Mouse (Mus musculus) MEL (cell line): Measurements from ENCODE around the gene Med4. TPM values are rescaled to one million over a fixed set of nuclear protein-coding genes. Genes with fewer than 3 reads are reported as not detected.

Source experiments
- DNase-seq: peaks from one replicate; pipeline ENCODE4 v3.0.0; 2011; ENCODE audit warnings: low read depth, low spot score
- H3K27ac ChIP-seq: 2 replicates; pipeline ENCODE4 v1.5.1; 2012; ENCODE audit warnings: low read depth, mild to moderate bottlenecking, control low read depth, low read length, moderate library complexity; ENCODE audit not compliant: control insufficient read depth
- H3K27me3 ChIP-seq, 2 experiments: fragments of 150-350 bp in 1 of 2; sonication (generic) in 1 of 2; 2 replicates each; pipeline ENCODE4 v1.6.1; 2012; ENCODE audit warnings: low read length in 2 of 2, mild to moderate bottlenecking in 2 of 2, improper control_type of control experiment in 1 of 2, moderate library complexity in 1 of 2; ENCODE audit not compliant: insufficient read depth in 2 of 2, control insufficient read depth in 1 of 2
- H3K36me3 ChIP-seq, 2 experiments: 2 replicates each; pipeline ENCODE4 v1.6.1; 2012 to 2014; ENCODE audit warnings: low read length in 2 of 2, improper control_type of control experiment in 1 of 2, inconsistent platforms in 1 of 2, mild to moderate bottlenecking in 1 of 2; ENCODE audit not compliant: insufficient read depth in 2 of 2, control insufficient read depth in 1 of 2
- H3K4me1 ChIP-seq, 2 experiments: fragments of 150-350 bp in 1 of 2; sonication (generic) in 1 of 2; 2 replicates each; pipeline ENCODE4 v1.6.1; 2012; ENCODE audit warnings: low read length in 2 of 2, improper control_type of control experiment in 1 of 2, mild to moderate bottlenecking in 1 of 2; ENCODE audit not compliant: insufficient read depth in 2 of 2, control insufficient read depth in 1 of 2
- H3K4me3 ChIP-seq, 2 experiments: fragments of 150-350 bp in 1 of 2; sonication (generic) in 1 of 2; 2 replicates each; pipeline ENCODE4 v1.5.1; 2012; ENCODE audit warnings: low read depth in 2 of 2, low read length in 2 of 2, mild to moderate bottlenecking in 2 of 2, moderate library complexity in 2 of 2, control low read depth in 1 of 2, improper control_type of control experiment in 1 of 2; ENCODE audit not compliant: control insufficient read depth in 1 of 2, insufficient read depth in 1 of 2
- H3K79me2 ChIP-seq: 2 replicates; pipeline ENCODE4 v1.6.1; 2012; ENCODE audit warnings: mild to moderate bottlenecking, low read length, moderate library complexity; ENCODE audit not compliant: control insufficient read depth, poor library complexity, insufficient read depth
- H3K9ac ChIP-seq: 2 replicates; pipeline ENCODE4 v1.6.1; 2012; ENCODE audit warnings: low read depth, mild to moderate bottlenecking, control low read depth, low read length, moderate library complexity; ENCODE audit not compliant: control insufficient read depth, poor library complexity, severe bottlenecking
- H3K9me3 ChIP-seq: fragments of 150-350 bp; sonication (generic); replicated peaks from 2 replicates; pipeline ENCODE4 v1.6.1; 2012; ENCODE audit warnings: mild to moderate bottlenecking, low read length, improper control_type of control experiment, moderate library complexity; ENCODE audit not compliant: insufficient read depth
- BHLHE40 ChIP-seq: IDR thresholded peaks from 2 replicates; pipeline ENCODE4 v1.6.1; 2012; ENCODE audit warnings: low read depth, mild to moderate bottlenecking, inconsistent platforms, low read length, improper control_type of control experiment, borderline replicate concordance
- ELF1 ChIP-seq: IDR thresholded peaks from 2 replicates; pipeline ENCODE4 v1.6.1; 2014; ENCODE audit warnings: low read depth, mild to moderate bottlenecking, inconsistent platforms, low read length, improper control_type of control experiment, moderate library complexity
- ETS1 ChIP-seq: IDR thresholded peaks from 2 replicates; pipeline ENCODE4 v1.6.1; 2012; ENCODE audit warnings: low read depth, mild to moderate bottlenecking, inconsistent platforms, low read length, improper control_type of control experiment, moderate library complexity
- GABPA ChIP-seq: IDR thresholded peaks from 2 replicates; pipeline ENCODE4 v1.6.1; 2012; ENCODE audit warnings: low read depth, mild to moderate bottlenecking, inconsistent platforms, low read length, improper control_type of control experiment, moderate library complexity
- GATA1 ChIP-seq: IDR thresholded peaks from 2 replicates; pipeline ENCODE4 v1.6.1; 2011; ENCODE audit warnings: low read depth, low read length, improper control_type of control experiment
- JUND ChIP-seq: IDR thresholded peaks from 2 replicates; pipeline ENCODE4 v1.6.1; 2011; ENCODE audit warnings: low read depth, mild to moderate bottlenecking, improper control_type of control experiment, low read length
- MAX ChIP-seq: IDR thresholded peaks from 2 replicates; pipeline ENCODE4 v1.6.1; 2011; ENCODE audit warnings: low read length, improper control_type of control experiment
- MAZ ChIP-seq: IDR thresholded peaks from 2 replicates; pipeline ENCODE4 v1.6.1; 2012; ENCODE audit warnings: low read depth, mild to moderate bottlenecking, inconsistent platforms, low read length, improper control_type of control experiment
- MEF2A ChIP-seq: IDR thresholded peaks from 2 replicates; pipeline ENCODE4 v1.6.1; 2014; ENCODE audit warnings: low read depth, mild to moderate bottlenecking, inconsistent platforms, low read length, improper control_type of control experiment; ENCODE audit not compliant: poor library complexity, insufficient replicate concordance, severe bottlenecking; ENCODE audit errors: extremely low read depth
- MXI1 ChIP-seq: IDR thresholded peaks from 2 replicates; pipeline ENCODE4 v1.6.1; 2011; ENCODE audit warnings: mild to moderate bottlenecking, low read depth, low read length, improper control_type of control experiment
- NELFE ChIP-seq: IDR thresholded peaks from 2 replicates; pipeline ENCODE4 v1.6.1; 2011; ENCODE audit warnings: low read depth, low read length, improper control_type of control experiment
- POLR2A ChIP-seq, 2 experiments: IDR thresholded peaks; 2 replicates each; pipeline ENCODE4 v1.6.1; 2011 to 2012; ENCODE audit warnings: low read length in 2 of 2, mild to moderate bottlenecking in 2 of 2, control low read depth in 1 of 2, improper control_type of control experiment in 1 of 2, low read depth in 1 of 2, moderate library complexity in 1 of 2; ENCODE audit not compliant: control insufficient read depth in 1 of 2, insufficient read depth in 1 of 2, poor library complexity in 1 of 2
- POLR2AphosphoS2 ChIP-seq: IDR thresholded peaks from 2 replicates; pipeline ENCODE4 v1.6.1; 2011; ENCODE audit warnings: low read length, improper control_type of control experiment
- POLR2AphosphoS5 ChIP-seq: IDR thresholded peaks from 2 replicates; pipeline ENCODE4 v1.6.1; 2012; ENCODE audit warnings: low read depth, borderline replicate concordance, mild to moderate bottlenecking, inconsistent platforms, low read length, moderate library complexity, mixed read lengths
- RAD21 ChIP-seq: IDR thresholded peaks from 2 replicates; pipeline ENCODE4 v1.6.1; 2011; ENCODE audit warnings: mild to moderate bottlenecking, low read depth, low read length, improper control_type of control experiment
- RCOR1 ChIP-seq: IDR thresholded peaks from 2 replicates; pipeline ENCODE4 v1.6.1; 2012; ENCODE audit warnings: low read depth, mild to moderate bottlenecking, inconsistent platforms, low read length, improper control_type of control experiment
- SIN3A ChIP-seq: IDR thresholded peaks from 2 replicates; pipeline ENCODE4 v1.6.1; 2012; ENCODE audit warnings: low read length, improper control_type of control experiment, inconsistent platforms
- SMC3 ChIP-seq: IDR thresholded peaks from 2 replicates; pipeline ENCODE4 v1.6.1; 2011; ENCODE audit warnings: low read depth, low read length, improper control_type of control experiment
- TBP ChIP-seq: IDR thresholded peaks from 2 replicates; pipeline ENCODE4 v1.8.0; 2011; ENCODE audit warnings: low read depth, low read length, improper control_type of control experiment
- TCF12 ChIP-seq: IDR thresholded peaks from 2 replicates; pipeline ENCODE4 v1.6.1; 2014; ENCODE audit warnings: low read depth, mild to moderate bottlenecking, inconsistent platforms, low read length, improper control_type of control experiment, moderate library complexity
- USF2 ChIP-seq, 2 experiments: IDR thresholded peaks; 2 replicates each; pipeline ENCODE4 v1.6.1; 2011 to 2012; ENCODE audit warnings: improper control_type of control experiment in 2 of 2, low read length in 2 of 2, borderline replicate concordance in 1 of 2, inconsistent platforms in 1 of 2, low read depth in 1 of 2, mild to moderate bottlenecking in 1 of 2; ENCODE audit not compliant: insufficient read depth in 1 of 2
- ZKSCAN1 ChIP-seq: IDR thresholded peaks from 2 replicates; pipeline ENCODE4 v1.6.1; 2012; ENCODE audit warnings: low read depth, mild to moderate bottlenecking, inconsistent platforms, low read length, improper control_type of control experiment, moderate library complexity
- ZMIZ1 ChIP-seq: IDR thresholded peaks from 2 replicates; pipeline ENCODE4 v1.6.1; 2012; ENCODE audit warnings: low read depth, mild to moderate bottlenecking, inconsistent platforms, low read length, improper control_type of control experiment, moderate library complexity
- ZNF384 ChIP-seq: IDR thresholded peaks from 2 replicates; pipeline ENCODE4 v1.6.1; 2012; ENCODE audit warnings: low read depth, mild to moderate bottlenecking, inconsistent platforms, low read length, improper control_type of control experiment
- polyA plus RNA-seq, 2 experiments: library from polyadenylated mRNA; stranded (reverse) in 1 of 2; unstranded in 1 of 2; fragments of >175 nt in 1 of 2; fragments of >200 nt in 1 of 2; gene quantifications; 2 replicates each; pipeline versions ENCODE4 v1.2.1 to v1.2.4; 2012; ENCODE audit warnings: low replicate concordance in 2 of 2, low read depth in 1 of 2; ENCODE audit not compliant: insufficient read length in 2 of 2, insufficient read depth in 1 of 2, missing spikeins in 1 of 2
- total RNA-seq: library from RNA; depleted of rRNA; stranded (reverse); fragments of 300-350 nt; gene quantifications from 2 replicates; pipeline ENCODE4 v1.2.3, GENCODE M21; 2012

Gene Med4
- total and polyA plus RNA-seq, 3 experiments, result 62.2 to 69.2 TPM; not detected in 1

GRCm38 (mm10) chr14:73476361-73476934 is 33.4 kb upstream of the Med4 start:
- Histone ChIP-seq H3K27me3 (no peaks in the 10 kb centered on the region; a peak in 1 of 4 replicates), H3K36me3 (peaks cover 0 to 8% of the 10 kb centered on the region in 2 experiments; a peak in 2 of 4 replicates), H3K4me1 (peaks cover 0 to 11% of the 10 kb centered on the region in 2 experiments; a peak in 2 of 4 replicates), H3K4me3 (no peak overlapping the region), H3K79me2 (no peaks in the 10 kb centered on the region), H3K9ac (no peak overlapping the region), H3K9me3 (no peaks in the 10 kb centered on the region), H3K27ac (no peak overlapping the region)
- TF ChIP-seq NELFE (no peak), TCF12 (no peak), ZKSCAN1 (no peak), RAD21 (no peak), JUND (no peak), ZNF384 (no peak), USF2 (IDR thresholded peaks at IDR 0.05; ENCODE audit: borderline replicate concordance in 1 of 2, insufficient read depth in 1 of 2, low read depth in 1 of 2, low read length in 2 of 2) (no peak), ETS1 (no peak), POLR2AphosphoS2 (no peak), MXI1 (no peak), ZMIZ1 (no peak), GATA1 (no peak), MAZ (no peak)
- no peak for DNase-seq

GRCm38 (mm10) chr14:73477077-73477476 is 32.7 kb upstream of the Med4 start:
- H3K9me3 ChIP-seq, result no peaks in the 10 kb centered on the region
- H3K36me3 ChIP-seq, result peaks cover 0 to 8% of the 10 kb centered on the region in 2 experiments; a peak in 2 of 4 replicates
- H3K27ac ChIP-seq, result no peak overlapping the region
- no peaks in the 10 kb centered on the region for H3K79me2 ChIP-seq
- no peak for TF ChIP-seq MEF2A
- no peak for TF ChIP-seq POLR2AphosphoS5
- no peak for TF ChIP-seq SMC3
- TF ChIP-seq RCOR1, result no peak
- no peak for TF ChIP-seq BHLHE40
- no peak for TF ChIP-seq TCF12
- TF ChIP-seq POLR2A (IDR thresholded peaks at IDR 0.05; ENCODE audit: control insufficient read depth in 1 of 2, insufficient read depth in 1 of 2, low read depth in 1 of 2, low read length in 2 of 2, poor library complexity in 1 of 2), result no peak
- TF ChIP-seq MAX, result no peak
- no peak for TF ChIP-seq SIN3A
- TF ChIP-seq ZNF384, result no peak
- TF ChIP-seq USF2 (IDR thresholded peaks at IDR 0.05; ENCODE audit: borderline replicate concordance in 1 of 2, insufficient read depth in 1 of 2, low read depth in 1 of 2, low read length in 2 of 2), result no peak
- TF ChIP-seq TBP, result no peak
- no peak for TF ChIP-seq ELF1
- no peak for TF ChIP-seq JUND
- no peak for TF ChIP-seq GABPA
- no peaks in the 10 kb centered on the region; a peak in 2 of 4 replicates for H3K27me3 ChIP-seq
- no peak overlapping the region for H3K9ac ChIP-seq
- H3K4me1 ChIP-seq, result peaks cover 0 to 11% of the 10 kb centered on the region in 2 experiments; a peak in 2 of 4 replicates
- no peak overlapping the region for H3K4me3 ChIP-seq
- DNase-seq, result no peak
